Mouse (Mus musculus) neural tube, embryonic 15.5 days (tissue): ENCODE measurements around the gene Izumo2. TPM values are rescaled to one million over a fixed set of nuclear protein-coding genes. Genes with fewer than 3 reads are reported as not detected.
"Not testable (repeated sequence)": the region's sequence is repeated elsewhere in the genome, so short reads cannot be mapped to it uniquely, and the experiment has no call there.

Experiments
- ATAC-seq: fragments of 200-750 bp; cut with Nextera tagmentation; 2 replicates; pipeline ENCODE4 v1.8.0; 2017; ENCODE audit warnings: mild to moderate bottlenecking, moderate TSS enrichment, moderate library complexity; ENCODE audit not compliant: low FRiP score
- H3K27ac ChIP-seq: fragments of 300-500 bp; sonication (generic); replicated peaks from 2 replicates; pipeline ENCODE4 v1.5.1; 2015; ENCODE audit warnings: mild to moderate bottlenecking, inconsistent platforms
- H3K27me3 ChIP-seq: fragments of 300-500 bp; sonication (generic); replicated peaks from 2 replicates; pipeline ENCODE4 v1.6.1; 2015; ENCODE audit warnings: inconsistent platforms
- H3K36me3 ChIP-seq: fragments of 300-500 bp; sonication (generic); 2 replicates; pipeline ENCODE4 v1.6.1; 2015; ENCODE audit warnings: inconsistent platforms
- H3K4me1 ChIP-seq: fragments of 300-500 bp; sonication (generic); 2 replicates; pipeline ENCODE4 v1.6.1; 2015; ENCODE audit warnings: inconsistent platforms
- H3K4me2 ChIP-seq: fragments of 300-500 bp; sonication (generic); 2 replicates; pipeline ENCODE4 v1.6.1; 2015; ENCODE audit warnings: inconsistent platforms, mild to moderate bottlenecking, moderate library complexity
- H3K4me3 ChIP-seq: fragments of 300-500 bp; sonication (generic); replicated peaks from 2 replicates; pipeline ENCODE4 v1.5.1; 2015; ENCODE audit warnings: mild to moderate bottlenecking, inconsistent platforms
- H3K9ac ChIP-seq: fragments of 300-500 bp; sonication (generic); replicated peaks from 2 replicates; pipeline ENCODE4 v1.6.1; 2015; ENCODE audit warnings: mild to moderate bottlenecking, inconsistent platforms
- H3K9me3 ChIP-seq: fragments of 300-500 bp; sonication (generic); replicated peaks from 2 replicates; pipeline ENCODE4 v1.6.1; 2016; ENCODE audit warnings: inconsistent platforms
- WGBS: fragments of 180-500 bp; shearing (Covaris S2); methylation state at CpG from one replicate; pipeline ENCODE4 v1.1.7; 2015; ENCODE audit warnings: mixed read lengths; 5-methylcytosine and 5-hydroxymethylcytosine counted together
- polyA plus RNA-seq: library from polyadenylated mRNA; unstranded; fragments of >200 nt; fragmentation: Nextera tagmentation; extraction: Ambion mirVana; gene quantifications from 2 replicates; pipeline ENCODE4 v1.2.1, GENCODE M21; 2015

Gene Izumo2
- polyA plus RNA-seq, 1 experiment from 2014 or later: not detected

GRCm38 (mm10) chr7:44728082-44728975, 19.8 kb downstream of the Izumo2 start:
- Histone ChIP-seq H3K36me3 (peaks cover 13% of the 10 kb centered on the region), H3K27ac (no peak overlapping the region), H3K4me3 (no peak overlapping the region), H3K9me3 (no peaks in the 10 kb centered on the region), H3K9ac (no peak overlapping the region), H3K4me2 (no peak overlapping the region), H3K27me3 (no peaks in the 10 kb centered on the region), H3K4me1 (no peaks in the 10 kb centered on the region)
- WGBS: 92% methylated on average over 11 of the region's 11 CpGs
- no peak for ATAC-seq

- Histone ChIP-seq H3K9ac (no peak overlapping the region), H3K9me3 (no peaks in the 10 kb centered on the region), H3K27ac (no peak overlapping the region), H3K4me1 (no peaks in the 10 kb centered on the region), H3K27me3 (no peaks in the 10 kb centered on the region), H3K36me3 (peaks cover 30% of the 10 kb centered on the region), H3K4me3 (no peak overlapping the region), H3K4me2 (no peak overlapping the region)
- 87% methylated on average over 9 of the region's 9 CpGs for WGBS
- no peak for ATAC-seq
Measured at GRCm38 (mm10) chr7:44733723-44734122, 25.2 kb downstream of the Izumo2 start.

GRCm38 (mm10) chr7:44741361-44741760, 32.8 kb downstream of the Izumo2 start:
- Histone ChIP-seq H3K9ac (no peak overlapping the region), H3K4me2 (no peak overlapping the region), H3K27me3 (no peaks in the 10 kb centered on the region), H3K4me3 (no peak overlapping the region), H3K4me1 (peaks cover 16% of the 10 kb centered on the region), H3K36me3 (0 out of 2 replicates have a peak, but pooled peaks cover 3% of the 10 kb centered on the region), H3K9me3 (no peaks in the 10 kb centered on the region), H3K27ac (no peak overlapping the region)
- no peak for ATAC-seq
- 83% methylated on average over 8 of the region's 8 CpGs for WGBS

DNA sequence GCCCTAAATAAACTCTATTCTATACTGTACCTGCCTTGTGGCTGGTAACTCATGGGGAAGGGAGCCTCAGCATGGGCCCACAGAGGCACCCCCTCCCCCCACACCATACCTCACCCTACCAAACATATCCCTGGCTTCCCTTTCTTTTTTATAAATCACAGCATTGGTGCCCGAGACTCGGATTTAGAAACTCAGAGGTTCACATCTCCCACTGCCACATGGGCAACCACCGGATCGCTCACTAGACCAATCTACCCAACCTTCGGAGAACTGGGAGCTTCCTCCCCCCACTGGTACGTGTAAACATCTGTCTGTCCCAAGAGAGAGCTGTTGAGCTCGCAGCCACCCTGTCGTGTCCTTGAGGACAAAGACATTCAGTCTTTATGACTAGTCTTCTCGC, 35.7 kb downstream of the Izumo2 start:
- WGBS: 20% methylated on average over 9 of the region's 9 CpGs
- Histone ChIP-seq H3K9me3 (no peaks in the 10 kb centered on the region), H3K4me2 (peak overlapping the region; percentile 85), H3K27ac (peak overlapping the region; percentile 78), H3K4me3 (peak overlapping the region; percentile 52), H3K9ac (peak overlapping the region; percentile 55), H3K36me3 (no peaks in the 10 kb centered on the region), H3K27me3 (no peaks in the 10 kb centered on the region), H3K4me1 (peaks cover 30% of the 10 kb centered on the region)
- ATAC-seq: no peak

DNA sequence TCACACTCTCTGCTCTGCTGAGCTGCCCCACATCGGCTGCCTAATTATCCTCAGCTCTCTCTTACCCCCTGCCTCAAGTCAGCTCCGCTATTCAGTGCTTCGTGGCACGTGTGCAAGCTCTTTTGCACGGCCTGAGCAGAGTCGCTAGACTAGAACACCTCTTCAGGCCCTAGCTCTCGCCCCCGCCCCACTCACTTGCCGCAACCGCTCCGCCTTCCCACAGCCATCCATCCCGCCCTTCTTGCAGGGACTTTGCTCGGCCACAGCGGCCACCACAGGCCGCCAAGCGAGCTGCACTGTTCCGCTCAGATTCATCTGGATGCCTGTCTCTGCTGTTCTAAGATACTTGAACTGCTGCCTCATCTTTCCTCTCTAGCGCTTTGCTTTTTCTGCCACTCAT, 36.5 kb downstream of the Izumo2 start:
- H3K36me3 ChIP-seq: no peaks in the 10 kb centered on the region
- peak overlapping the region; percentile 85 for H3K4me2 ChIP-seq
- peak; percentile 75 for ATAC-seq
- H3K9ac ChIP-seq: peak overlapping the region; percentile 55
- peaks cover 35% of the 10 kb centered on the region for H3K4me1 ChIP-seq
- under 1% methylated on average over 18 of the region's 18 CpGs for WGBS
- peak overlapping the region; percentile 52 for H3K4me3 ChIP-seq
- H3K9me3 ChIP-seq: no peaks in the 10 kb centered on the region
- peak overlapping the region; percentile 78 for H3K27ac ChIP-seq
- H3K27me3 ChIP-seq: no peaks in the 10 kb centered on the region

DNA sequence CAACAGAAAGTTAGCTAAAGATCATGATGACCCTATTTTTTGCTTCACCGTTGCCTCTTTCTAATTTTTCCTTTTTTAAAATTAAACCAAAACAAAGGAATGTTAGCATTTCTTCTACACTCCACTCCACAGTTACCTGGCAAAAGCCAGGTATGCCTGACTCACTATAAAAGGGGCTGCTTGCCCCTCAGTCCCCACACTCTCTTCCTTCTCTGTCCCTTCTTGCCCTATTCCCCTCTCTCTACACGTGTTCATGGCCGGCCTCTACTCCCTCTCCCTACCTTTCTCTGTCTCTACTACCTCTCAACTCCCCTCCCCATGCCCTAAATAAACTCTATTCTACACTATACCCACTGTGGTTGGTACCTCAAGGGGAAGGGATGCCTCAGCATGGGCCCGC, 38.6 kb downstream of the Izumo2 start:
- H3K4me1 ChIP-seq: peaks cover 35% of the 10 kb centered on the region
- WGBS: 71% methylated on average over 4 of the region's 4 CpGs
- H3K36me3 ChIP-seq: no peaks in the 10 kb centered on the region
- H3K9ac ChIP-seq: no peak overlapping the region
- no peak overlapping the region for H3K4me3 ChIP-seq
- H3K27ac ChIP-seq: no peak overlapping the region
- ATAC-seq: no peak
- no peaks in the 10 kb centered on the region for H3K27me3 ChIP-seq
- H3K9me3 ChIP-seq: no peaks in the 10 kb centered on the region
- peak overlapping the region; percentile 65 for H3K4me2 ChIP-seq

DNA sequence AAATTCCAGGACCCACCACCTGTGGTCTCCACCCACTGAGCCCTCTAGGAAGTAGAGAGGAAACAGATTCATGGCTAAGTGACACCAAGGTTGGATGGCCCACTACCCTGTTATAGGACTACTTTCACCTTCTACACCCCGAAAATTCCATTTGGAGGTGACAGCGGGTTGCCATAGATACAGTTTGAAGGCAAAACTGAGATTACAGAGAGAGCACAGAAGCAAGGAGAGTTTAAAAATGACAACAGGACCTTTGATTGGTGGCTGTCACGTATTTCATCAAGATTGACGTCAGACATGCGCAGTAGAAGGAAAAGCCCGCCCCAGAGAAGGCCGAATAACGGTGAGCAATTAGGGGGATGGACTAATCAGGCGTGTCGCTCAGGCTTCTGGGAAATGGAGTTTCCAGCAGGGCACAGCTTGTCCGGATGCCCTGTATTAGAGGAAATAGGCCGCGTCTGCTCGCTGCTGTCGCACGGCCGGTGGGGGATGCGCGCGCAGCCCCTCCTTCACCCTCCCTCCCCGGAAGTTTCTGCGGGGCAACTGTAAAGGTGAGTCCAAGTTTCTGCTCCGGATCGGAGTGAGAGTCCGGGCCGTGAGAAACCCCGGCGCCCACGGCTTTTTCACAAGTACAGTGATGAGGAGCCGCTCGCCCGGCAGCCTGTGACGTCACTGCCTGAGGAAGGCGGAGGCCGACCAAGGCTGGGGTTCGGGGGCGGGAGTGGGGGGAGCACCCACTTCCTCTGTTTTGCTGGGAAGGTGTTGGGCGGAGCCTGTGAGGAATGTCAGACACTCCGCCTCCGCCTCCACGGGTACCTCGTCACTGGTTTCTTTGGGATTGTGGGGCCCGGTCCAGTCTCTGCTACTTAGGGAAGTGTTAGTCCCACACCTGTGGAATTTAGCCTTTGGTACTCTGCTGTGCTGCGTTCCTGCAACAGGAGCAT, 39.8 kb downstream of the Izumo2 start, which contains the start of gene Vrk3:
TSS of gene Vrk3 (plus strand) at position 313 of the 944 bp plus-strand sequence.
- Histone ChIP-seq H3K9ac (peak within 1 kb of the TSS; percentile 57), H3K27ac (peak within 1 kb of the TSS; percentile 83), H3K9me3 (no peaks in the 10 kb centered on the region), H3K4me1 (peaks cover 35% of the 10 kb centered on the region), H3K36me3 (peaks cover 8% of the 10 kb centered on the region; the same call in 1 of the 2 replicates), H3K4me3 (peak within 1 kb of the TSS; percentile 61), H3K4me2 (peak within 1 kb of the TSS; percentile 65), H3K27me3 (no peaks in the 10 kb centered on the region)
- ATAC-seq: peak; percentile 96
- under 1% methylated on average over 44 of the region's 44 CpGs for WGBS

- not testable (repeated sequence) for ATAC-seq, H3K4me2 ChIP-seq, H3K9me3 ChIP-seq, H3K9ac ChIP-seq, H3K27ac ChIP-seq, H3K27me3 ChIP-seq, H3K4me3 ChIP-seq
- Histone ChIP-seq H3K36me3 (peaks cover 34% of the 10 kb centered on the region), H3K4me1 (peaks cover 19% of the 10 kb centered on the region)
- WGBS: 93% methylated on average over 1 of the region's 1 CpGs
Measured at GRCm38 (mm10) chr7:44750950-44751349, 42.4 kb downstream of the Izumo2 start, which contains the start of gene Zfp473. Gene Zfp473, minus strand, starts transcription at chr7:44751050.

GRCm38 (mm10) chr7:44757164-44757563, 48.6 kb downstream of the Izumo2 start:
- H3K36me3 ChIP-seq: peaks cover 86% of the 10 kb centered on the region
- ATAC-seq: no peak
- H3K9me3 ChIP-seq: no peaks in the 10 kb centered on the region
- H3K9ac ChIP-seq: no peak overlapping the region
- no peaks in the 10 kb centered on the region for H3K27me3 ChIP-seq
- H3K4me2 ChIP-seq: no peak overlapping the region
- WGBS: 89% methylated on average over 2 of the region's 2 CpGs
- H3K4me1 ChIP-seq: no peaks in the 10 kb centered on the region
- no peak overlapping the region for H3K4me3 ChIP-seq
- no peak overlapping the region for H3K27ac ChIP-seq

- Histone ChIP-seq H3K27ac (no peak overlapping the region), H3K4me1 (no peaks in the 10 kb centered on the region), H3K36me3 (peaks cover 74% of the 10 kb centered on the region)
Measured at GRCm38 (mm10) chr7:44760366-44760765, 51.8 kb downstream of the Izumo2 start.

GRCm38 (mm10) chr7:44768129-44768528, 59.6 kb downstream of the Izumo2 start:
- H3K9me3 ChIP-seq: no peaks in the 10 kb centered on the region
- no peaks in the 10 kb centered on the region for H3K4me1 ChIP-seq
- 89% methylated on average over 5 of the region's 5 CpGs for WGBS
- H3K27me3 ChIP-seq: no peaks in the 10 kb centered on the region
- peaks cover 77% of the 10 kb centered on the region for H3K36me3 ChIP-seq
- H3K4me3 ChIP-seq: no peak overlapping the region
- no peak for ATAC-seq
- no peak overlapping the region for H3K9ac ChIP-seq
- H3K27ac ChIP-seq: no peak overlapping the region
- no peak overlapping the region for H3K4me2 ChIP-seq

More at GRCm38 (mm10) chr7:44760366-44760765, 51.8 kb downstream of the Izumo2 start:
- Histone ChIP-seq H3K4me2 (no peak overlapping the region), H3K9ac (no peak overlapping the region), H3K4me3 (no peak overlapping the region), H3K27me3 (no peaks in the 10 kb centered on the region), H3K9me3 (no peaks in the 10 kb centered on the region)
- no peak for ATAC-seq
